Mouse (Mus musculus) right cerebral cortex, adult 2 months (tissue): ENCODE data around the gene Rbpms2.
A peak's percentile ranks its signal among the peaks of the same experiment; 100 is the strongest.

Source experiments
- DNase-seq, 2 experiments: peaks; one replicate each; pipeline ENCODE4 v3.0.0; 2021 to 2022; ENCODE audit warnings: low spot score in 2 of 2

Rbpms2 gene

GRCm38 (mm10) chr9:65629025-65629766 is at the start of gene Rbpms2:
Rbpms2 (plus strand) TSS chr9:65629648.
- DNase-seq: peak in 1 of 2 experiments; percentile 2

GRCm38 (mm10) chr9:65579781-65580371 is 49.6 kb upstream of the Rbpms2 start, which contains the start of gene Plekho2:
Plekho2 (minus strand) TSS chr9:65580040.
- DNase-seq: peak; percentile 70 to 76

GRCm38 (mm10) chr9:65580401-65581256 is 48.8 kb upstream of the Rbpms2 start:
- peak; percentile 66 to 71 for DNase-seq

GRCm38 (mm10) chr9:65583045-65583444 is 46.4 kb upstream of the Rbpms2 start:
- no peak for DNase-seq

GRCm38 (mm10) chr9:65586406-65587269 is 42.8 kb upstream of the Rbpms2 start, which contains the start of gene Pif1:
Pif1 (plus strand) TSS chr9:65587160.
- DNase-seq: peak; percentile 77 to 84

GRCm38 (mm10) chr9:65587270-65587572 is 42.2 kb upstream of the Rbpms2 start:
- DNase-seq: no peak

- DNase-seq: peak; percentile 35 to 39
Measured at GRCm38 (mm10) chr9:65587573-65588358, 41.7 kb upstream of the Rbpms2 start.

- no peak for DNase-seq
Measured at GRCm38 (mm10) chr9:65589091-65589490, 40.4 kb upstream of the Rbpms2 start.

GRCm38 (mm10) chr9:65592721-65593120 is 36.7 kb upstream of the Rbpms2 start:
- DNase-seq: no peak

GRCm38 (mm10) chr9:65593596-65593995 is 35.9 kb upstream of the Rbpms2 start:
- DNase-seq: no peak

GRCm38 (mm10) chr9:65598765-65599249 is 30.6 kb upstream of the Rbpms2 start:
- peak; percentile 47 to 57 for DNase-seq

- DNase-seq: no peak
Measured at GRCm38 (mm10) chr9:65600951-65601350, 28.5 kb upstream of the Rbpms2 start.

- DNase-seq: no peak
Measured at GRCm38 (mm10) chr9:65603401-65604102, 25.9 kb upstream of the Rbpms2 start.

GRCm38 (mm10) chr9:65605471-65606136 is 23.8 kb upstream of the Rbpms2 start:
- DNase-seq: peak; percentile 47 to 63

- no peak for DNase-seq
Measured at GRCm38 (mm10) chr9:65606321-65607109, 22.9 kb upstream of the Rbpms2 start.

GRCm38 (mm10) chr9:65607120-65607519 is 22.3 kb upstream of the Rbpms2 start:
- DNase-seq: no peak

- no peak for DNase-seq
Measured at GRCm38 (mm10) chr9:65611969-65612486, 17.4 kb upstream of the Rbpms2 start.

GRCm38 (mm10) chr9:65613098-65613497 is 16.4 kb upstream of the Rbpms2 start:
- no peak for DNase-seq
